Mouse (Mus musculus) MEL (cell line): ENCODE data around the gene Edar. TPM values are rescaled to one million over a fixed set of nuclear protein-coding genes. Genes with fewer than 3 reads are reported as not detected.

ENCODE experiments used
- DNase-seq: peaks from one replicate; pipeline ENCODE4 v3.0.0; 2011; ENCODE audit warnings: low read depth, low spot score
- H3K27ac ChIP-seq: 2 replicates; pipeline ENCODE4 v1.5.1; 2012; ENCODE audit warnings: low read depth, mild to moderate bottlenecking, control low read depth, low read length, moderate library complexity; ENCODE audit not compliant: control insufficient read depth
- H3K27me3 ChIP-seq, 2 experiments: fragments of 150-350 bp in 1 of 2; sonication (generic) in 1 of 2; 2 replicates each; pipeline ENCODE4 v1.6.1; 2012; ENCODE audit warnings: low read length in 2 of 2, mild to moderate bottlenecking in 2 of 2, improper control_type of control experiment in 1 of 2, moderate library complexity in 1 of 2; ENCODE audit not compliant: insufficient read depth in 2 of 2, control insufficient read depth in 1 of 2
- H3K36me3 ChIP-seq, 2 experiments: 2 replicates each; pipeline ENCODE4 v1.6.1; 2012 to 2014; ENCODE audit warnings: low read length in 2 of 2, improper control_type of control experiment in 1 of 2, inconsistent platforms in 1 of 2, mild to moderate bottlenecking in 1 of 2; ENCODE audit not compliant: insufficient read depth in 2 of 2, control insufficient read depth in 1 of 2
- H3K4me1 ChIP-seq, 2 experiments: fragments of 150-350 bp in 1 of 2; sonication (generic) in 1 of 2; 2 replicates each; pipeline ENCODE4 v1.6.1; 2012; ENCODE audit warnings: low read length in 2 of 2, improper control_type of control experiment in 1 of 2, mild to moderate bottlenecking in 1 of 2; ENCODE audit not compliant: insufficient read depth in 2 of 2, control insufficient read depth in 1 of 2
- H3K4me3 ChIP-seq, 2 experiments: fragments of 150-350 bp in 1 of 2; sonication (generic) in 1 of 2; 2 replicates each; pipeline ENCODE4 v1.5.1; 2012; ENCODE audit warnings: low read depth in 2 of 2, low read length in 2 of 2, mild to moderate bottlenecking in 2 of 2, moderate library complexity in 2 of 2, control low read depth in 1 of 2, improper control_type of control experiment in 1 of 2; ENCODE audit not compliant: control insufficient read depth in 1 of 2, insufficient read depth in 1 of 2
- H3K79me2 ChIP-seq: 2 replicates; pipeline ENCODE4 v1.6.1; 2012; ENCODE audit warnings: mild to moderate bottlenecking, low read length, moderate library complexity; ENCODE audit not compliant: control insufficient read depth, poor library complexity, insufficient read depth
- H3K9ac ChIP-seq: 2 replicates; pipeline ENCODE4 v1.6.1; 2012; ENCODE audit warnings: low read depth, mild to moderate bottlenecking, control low read depth, low read length, moderate library complexity; ENCODE audit not compliant: control insufficient read depth, poor library complexity, severe bottlenecking
- H3K9me3 ChIP-seq: fragments of 150-350 bp; sonication (generic); replicated peaks from 2 replicates; pipeline ENCODE4 v1.6.1; 2012; ENCODE audit warnings: mild to moderate bottlenecking, low read length, improper control_type of control experiment, moderate library complexity; ENCODE audit not compliant: insufficient read depth
- CHD1 ChIP-seq: IDR thresholded peaks from 2 replicates; pipeline ENCODE4 v1.6.1; 2012; ENCODE audit warnings: low read depth, mild to moderate bottlenecking, inconsistent platforms, low read length, improper control_type of control experiment
- EP300 ChIP-seq, 2 experiments: IDR thresholded peaks; 2 replicates each; pipeline ENCODE4 v1.6.1; 2011; ENCODE audit warnings: improper control_type of control experiment in 2 of 2, low read length in 2 of 2, low read depth in 1 of 2, mild to moderate bottlenecking in 1 of 2
- KAT2A ChIP-seq: conservative IDR thresholded peaks from 2 replicates; pipeline ENCODE4 v1.6.1; 2012; ENCODE audit warnings: low read depth, low read length, improper control_type of control experiment, inconsistent platforms
- MAX ChIP-seq: IDR thresholded peaks from 2 replicates; pipeline ENCODE4 v1.6.1; 2011; ENCODE audit warnings: low read length, improper control_type of control experiment
- NELFE ChIP-seq: IDR thresholded peaks from 2 replicates; pipeline ENCODE4 v1.6.1; 2011; ENCODE audit warnings: low read depth, low read length, improper control_type of control experiment
- POLR2A ChIP-seq, 2 experiments: IDR thresholded peaks; 2 replicates each; pipeline ENCODE4 v1.6.1; 2011 to 2012; ENCODE audit warnings: low read length in 2 of 2, mild to moderate bottlenecking in 2 of 2, control low read depth in 1 of 2, improper control_type of control experiment in 1 of 2, low read depth in 1 of 2, moderate library complexity in 1 of 2; ENCODE audit not compliant: control insufficient read depth in 1 of 2, insufficient read depth in 1 of 2, poor library complexity in 1 of 2
- POLR2AphosphoS2 ChIP-seq: IDR thresholded peaks from 2 replicates; pipeline ENCODE4 v1.6.1; 2011; ENCODE audit warnings: low read length, improper control_type of control experiment
- POLR2AphosphoS5 ChIP-seq: IDR thresholded peaks from 2 replicates; pipeline ENCODE4 v1.6.1; 2012; ENCODE audit warnings: low read depth, borderline replicate concordance, mild to moderate bottlenecking, inconsistent platforms, low read length, moderate library complexity, mixed read lengths
- RAD21 ChIP-seq: IDR thresholded peaks from 2 replicates; pipeline ENCODE4 v1.6.1; 2011; ENCODE audit warnings: mild to moderate bottlenecking, low read depth, low read length, improper control_type of control experiment
- SMC3 ChIP-seq: IDR thresholded peaks from 2 replicates; pipeline ENCODE4 v1.6.1; 2011; ENCODE audit warnings: low read depth, low read length, improper control_type of control experiment
- USF1 ChIP-seq: IDR thresholded peaks from 2 replicates; pipeline ENCODE4 v1.6.1; 2014; ENCODE audit warnings: low read depth, mild to moderate bottlenecking, inconsistent platforms, low read length, improper control_type of control experiment, moderate library complexity
- ZC3H11A ChIP-seq: IDR thresholded peaks from 2 replicates; pipeline ENCODE4 v1.6.1; 2012; ENCODE audit warnings: low read depth, mild to moderate bottlenecking, inconsistent platforms, low read length, improper control_type of control experiment
- ZKSCAN1 ChIP-seq: IDR thresholded peaks from 2 replicates; pipeline ENCODE4 v1.6.1; 2012; ENCODE audit warnings: low read depth, mild to moderate bottlenecking, inconsistent platforms, low read length, improper control_type of control experiment, moderate library complexity
- polyA plus RNA-seq, 2 experiments: library from polyadenylated mRNA; stranded (reverse) in 1 of 2; unstranded in 1 of 2; fragments of >175 nt in 1 of 2; fragments of >200 nt in 1 of 2; gene quantifications; 2 replicates each; pipeline versions ENCODE4 v1.2.1 to v1.2.4; 2012; ENCODE audit warnings: low replicate concordance in 2 of 2, low read depth in 1 of 2; ENCODE audit not compliant: insufficient read length in 2 of 2, insufficient read depth in 1 of 2, missing spikeins in 1 of 2
- total RNA-seq: library from RNA; depleted of rRNA; stranded (reverse); fragments of 300-350 nt; gene quantifications from 2 replicates; pipeline ENCODE4 v1.2.3, GENCODE M21; 2012

The Edar gene
- total and polyA plus RNA-seq, 3 experiments = not detected

GRCm38 (mm10) chr10:58713855-58714788 lies 38.7 kb upstream of the Edar start:
- DNase-seq = no peak
- no peaks in the 10 kb centered on the region for H3K4me1 ChIP-seq
- H3K79me2 ChIP-seq = no peaks in the 10 kb centered on the region
- H3K27ac ChIP-seq = no peak overlapping the region
- H3K9me3 ChIP-seq = no peaks in the 10 kb centered on the region
- H3K4me3 ChIP-seq = no peak overlapping the region
- no peaks in the 10 kb centered on the region for H3K36me3 ChIP-seq
- no peaks in the 10 kb centered on the region for H3K27me3 ChIP-seq
- TF ChIP-seq POLR2AphosphoS2 (no peak), MAX (no peak), POLR2A (IDR thresholded peaks at IDR 0.05; ENCODE audit: control insufficient read depth in 1 of 2, insufficient read depth in 1 of 2, low read depth in 1 of 2, low read length in 2 of 2, poor library complexity in 1 of 2) (no peak), EP300 (IDR thresholded peaks at IDR 0.05; ENCODE audit: low read depth in 1 of 2, low read length in 2 of 2) (no peak), KAT2A (no peak), ZC3H11A (no peak), RAD21 (no peak), USF1 (no peak)
- H3K9ac ChIP-seq = no peak overlapping the region

DNA sequence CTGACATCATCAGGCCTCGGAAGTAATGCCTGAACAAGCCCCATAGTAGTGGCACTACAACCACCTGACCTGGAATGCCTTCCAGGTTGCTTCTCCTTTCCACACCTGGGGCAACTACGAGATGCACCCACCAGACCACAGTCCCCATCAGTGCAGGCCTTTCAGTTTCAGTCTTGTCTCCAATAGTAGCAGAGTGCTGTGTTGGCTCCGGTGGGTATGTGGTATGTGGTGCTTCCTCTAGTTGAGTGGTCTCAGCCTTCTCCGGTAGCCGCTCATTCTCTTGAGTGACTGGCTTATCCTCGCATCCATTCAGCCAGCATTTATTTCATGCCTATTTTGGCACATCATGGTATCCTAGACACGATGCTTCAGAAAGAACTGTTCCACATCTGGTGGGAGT lies 37.8 kb upstream of the Edar start:
- Histone ChIP-seq H3K9me3 (no peaks in the 10 kb centered on the region), H3K79me2 (no peaks in the 10 kb centered on the region), H3K27ac (no peak overlapping the region), H3K9ac (no peak overlapping the region), H3K4me1 (no peaks in the 10 kb centered on the region), H3K27me3 (no peaks in the 10 kb centered on the region), H3K4me3 (no peak overlapping the region), H3K36me3 (no peaks in the 10 kb centered on the region)
- no peak for DNase-seq
- TF ChIP-seq POLR2AphosphoS5 = no peak
- no peak for TF ChIP-seq ZKSCAN1
- TF ChIP-seq CHD1 = no peak
- TF ChIP-seq NELFE = no peak

GRCm38 (mm10) chr10:58709021-58709420 lies 33.6 kb upstream of the Edar start:
- no peak for TF ChIP-seq SMC3
- no peak for TF ChIP-seq POLR2AphosphoS2
- TF ChIP-seq, all 39 proteins: peak for 0
- Histone ChIP-seq H3K27ac (no peak overlapping the region), H3K27me3 (no peaks in the 10 kb centered on the region), H3K79me2 (no peaks in the 10 kb centered on the region), H3K9ac (no peak overlapping the region), H3K9me3 (no peaks in the 10 kb centered on the region), H3K36me3 (no peaks in the 10 kb centered on the region), H3K4me3 (no peak overlapping the region), H3K4me1 (no peaks in the 10 kb centered on the region)
- no peak for DNase-seq
